In genomic region chr3:137279284-137279683, GRCm38 (mm10) we compare ENCODE assay signal across 18 mouse cellular contexts.
DNase-seq lines count a peak whose midpoint lies in the region; ATAC-seq and TF ChIP-seq lines count a peak whose summit lies in the region.
"Had no signal": no experiment of that assay in that cellular context is flagged by ENCODE, and none has a peak within 500 bp of the region (broad histone marks: within the 10 kb centered on the region; RNA-seq: fewer than 3 reads in every experiment).

No protein-coding gene starts in this region.

- no peak overlapping the region for H3K27ac ChIP-seq in forebrain, embryonic 13.5 days
- no peak overlapping the region for H3K27ac ChIP-seq in forebrain, embryonic 10.5 days
- no peak overlapping the region for H3K27ac ChIP-seq in forebrain, postnatal 0 days (ENCODE audit: low read depth, low read length)
- H3K27ac ChIP-seq: embryonic facial prominence, embryonic 10.5 days; heart, adult 2 months; hindbrain, embryonic 10.5 days; hindbrain, embryonic 14.5 days; intestine, embryonic 15.5 days had no signal

- H3K4me1 ChIP-seq in forebrain, embryonic 13.5 days = peaks cover 8% of the 10 kb centered on the region; the same call in 1 of the 2 replicates
- H3K4me1 ChIP-seq in forebrain, embryonic 10.5 days = 0 out of 2 replicates have a peak, but pooled peaks cover 4% of the 10 kb centered on the region
- no peaks in the 10 kb centered on the region for H3K4me1 ChIP-seq in forebrain, postnatal 0 days (ENCODE audit: insufficient read depth)
- H3K4me1 ChIP-seq: hindbrain, embryonic 10.5 days; intestine, embryonic 15.5 days had no signal

- 53% methylated on average over 1 of the region's 1 CpGs for WGBS in forebrain, embryonic 13.5 days
- 87% methylated on average over 1 of the region's 1 CpGs for WGBS in forebrain, embryonic 10.5 days
- WGBS in forebrain, postnatal 0 days = 20% methylated on average over 1 of the region's 1 CpGs

- H3K4me2 ChIP-seq in forebrain, embryonic 13.5 days = no peak overlapping the region
- no peak overlapping the region for H3K4me2 ChIP-seq in forebrain, postnatal 0 days (ENCODE audit: low read depth)
- H3K4me2 ChIP-seq: heart, embryonic 12.5 days; hindbrain, embryonic 14.5 days; intestine, embryonic 15.5 days had no signal

- H3K9me3 ChIP-seq in forebrain, embryonic 13.5 days (replicated peaks) = no peaks in the 10 kb centered on the region
- no peaks in the 10 kb centered on the region for H3K9me3 ChIP-seq in forebrain, embryonic 10.5 days
- no peaks in the 10 kb centered on the region for H3K9me3 ChIP-seq in forebrain, postnatal 0 days (ENCODE audit: low read length)
- H3K9me3 ChIP-seq: embryonic facial prominence, embryonic 10.5 days; heart, embryonic 12.5 days; hindbrain, embryonic 10.5 days; intestine, embryonic 15.5 days had no signal

- no peak for DNase-seq in forebrain, embryonic 10.5 days (ENCODE audit: extremely low spot score, low spot score)
- DNase-seq in ZHBTc4 (ENCODE audit: low read depth, low spot score) = peak; percentile 9
- peak; percentile 6 for DNase-seq in brain, embryonic 18.5 days (ENCODE audit: low read depth, low spot score)
- DNase-seq in forebrain, postnatal 0 days = peak; percentile 27
- no peak for DNase-seq in testis, postnatal 14 days (ENCODE audit: low spot score)
- no peak for DNase-seq in adrenal gland, postnatal 10 days
- DNase-seq: adrenal gland, postnatal 36 days; cerebellum, adult 2 months; cerebellum, postnatal 10 days; gastrocnemius, postnatal 14 days; heart, adult 2 months had no signal

- ATAC-seq in forebrain, embryonic 13.5 days = peak; percentile 43; the same call in 1 of the 2 replicates
- no peak for ATAC-seq in forebrain, postnatal 0 days
- ATAC-seq: activated CD4-positive, CD25-positive, alpha-beta regulatory T cell, adult 4 months; intestine, embryonic 15.5 days had no signal

- no peak for TF ChIP-seq CTCF in forebrain, postnatal 0 days (IDR thresholded peaks at IDR 0.05; ENCODE audit: low read depth)

- H3K27me3 ChIP-seq in forebrain, embryonic 13.5 days = no peaks in the 10 kb centered on the region
- H3K27me3 ChIP-seq in forebrain, embryonic 10.5 days (ENCODE audit: poor library complexity, severe bottlenecking) = no peaks in the 10 kb centered on the region
- H3K27me3 ChIP-seq in forebrain, postnatal 0 days (ENCODE audit: insufficient read depth, low read length) = no peaks in the 10 kb centered on the region
- H3K27me3 ChIP-seq: heart, embryonic 12.5 days; intestine, embryonic 15.5 days had no signal

- H3K9ac ChIP-seq in forebrain, embryonic 13.5 days = no peak overlapping the region
- H3K9ac ChIP-seq in forebrain, postnatal 0 days = no peak overlapping the region
- H3K9ac ChIP-seq: heart, embryonic 12.5 days; hindbrain, embryonic 14.5 days; intestine, embryonic 15.5 days had no signal

- H3K36me3 ChIP-seq in forebrain, embryonic 13.5 days (ENCODE audit: poor library complexity, severe bottlenecking) = no peaks in the 10 kb centered on the region
- H3K36me3 ChIP-seq in forebrain, embryonic 10.5 days (replicated peaks) = no peaks in the 10 kb centered on the region
- H3K36me3 ChIP-seq in forebrain, postnatal 0 days (ENCODE audit: insufficient read depth) = no peaks in the 10 kb centered on the region
- H3K36me3 ChIP-seq: embryonic facial prominence, embryonic 10.5 days; heart, embryonic 12.5 days; hindbrain, embryonic 10.5 days; intestine, embryonic 15.5 days had no signal

- H3K4me3 ChIP-seq in forebrain, embryonic 13.5 days = no peak overlapping the region
- no peak overlapping the region for H3K4me3 ChIP-seq in forebrain, embryonic 10.5 days
- no peak overlapping the region for H3K4me3 ChIP-seq in forebrain, postnatal 0 days (ENCODE audit: low read depth, low read length)
- H3K4me3 ChIP-seq: embryonic facial prominence, embryonic 10.5 days; heart, adult 2 months; heart, embryonic 12.5 days; hindbrain, embryonic 10.5 days; intestine, embryonic 15.5 days had no signal

Comparison
In these comparisons a context has a peak if more than half of its experiments do, and no peak if none do; other contexts are left out.
1. DNase-seq: peak in ZHBTc4 (single experiment), brain, embryonic 18.5 days (single experiment) and forebrain, postnatal 0 days (single experiment); none in forebrain, embryonic 10.5 days (single experiment), testis, postnatal 14 days (single experiment) and adrenal gland, postnatal 10 days (single experiment).